Mouse (Mus musculus): ENCODE data around the gene Rnase11. TPM values are rescaled to one million over a fixed set of nuclear protein-coding genes. Genes with fewer than 3 reads are reported as not detected.

Rnase11 gene
- polyA plus RNA-seq, 1 experiment from 2014 or later: not detected

DNA sequence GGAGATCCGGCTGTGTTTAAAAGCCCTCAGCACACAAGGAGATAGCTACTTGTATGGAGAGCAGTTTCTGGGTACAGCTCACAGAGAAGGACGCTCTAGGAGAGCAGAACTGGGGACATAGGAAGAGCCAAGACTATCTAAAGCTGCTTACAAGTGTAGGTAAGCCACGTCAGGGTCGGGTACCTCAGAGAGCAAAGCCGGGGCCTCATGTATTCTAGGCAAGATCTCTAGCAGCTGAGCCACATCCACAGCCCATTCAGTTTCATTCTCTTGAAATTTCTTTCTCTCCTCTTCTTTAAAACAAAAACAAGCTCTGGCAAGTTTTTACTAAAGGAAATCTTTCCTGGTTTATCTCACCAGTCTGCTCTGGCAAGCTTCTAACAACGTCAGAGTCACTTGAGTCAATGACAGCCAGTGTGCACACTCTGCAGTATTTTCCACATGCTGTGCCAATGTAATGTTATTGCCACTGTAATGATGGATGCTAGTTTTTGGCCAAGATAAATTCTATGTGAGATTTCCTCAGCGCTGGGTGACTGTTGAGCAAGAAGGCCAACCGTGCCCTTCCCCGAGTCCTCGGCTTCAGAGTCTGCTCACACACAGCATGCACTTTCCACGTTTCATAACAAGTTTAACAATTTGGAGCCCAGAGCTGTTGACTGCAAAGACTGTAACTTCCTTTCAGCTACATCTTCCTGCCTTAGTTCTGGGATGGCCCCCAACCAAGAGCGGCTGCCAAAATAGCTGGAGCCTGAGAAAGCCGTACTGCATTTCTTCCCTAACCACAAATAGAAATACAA, 41.8 kb downstream of the Rnase11 start:
- DNase-seq (ENCODE audit: low spot score) (no peak), ATAC-seq (ENCODE audit: low FRiP score) (no peak)
- Histone ChIP-seq H3K4me3 (ENCODE audit: low read depth, low read length) (no peak overlapping the region), H3K36me3 (ENCODE audit: control insufficient read depth, insufficient read depth, low read length) (no peaks in the 10 kb centered on the region), H3K4me2 (replicated peaks; ENCODE audit: low read depth, low read length) (no peak overlapping the region), H3K27ac (ENCODE audit: low read depth, low read length) (no peak overlapping the region), H3K4me1 (replicated peaks; ENCODE audit: control insufficient read depth, insufficient read depth, low read length) (no peaks in the 10 kb centered on the region), H3K9ac (ENCODE audit: low read depth, low read length) (no peak overlapping the region), H3K27me3 (ENCODE audit: control insufficient read depth, insufficient read depth, low read length) (no peaks in the 10 kb centered on the region), H3K9me3 (ENCODE audit: control insufficient read depth, low read length) (no peaks in the 10 kb centered on the region)
- 87% methylated on average over 13 of the region's 13 CpGs for WGBS

DNA sequence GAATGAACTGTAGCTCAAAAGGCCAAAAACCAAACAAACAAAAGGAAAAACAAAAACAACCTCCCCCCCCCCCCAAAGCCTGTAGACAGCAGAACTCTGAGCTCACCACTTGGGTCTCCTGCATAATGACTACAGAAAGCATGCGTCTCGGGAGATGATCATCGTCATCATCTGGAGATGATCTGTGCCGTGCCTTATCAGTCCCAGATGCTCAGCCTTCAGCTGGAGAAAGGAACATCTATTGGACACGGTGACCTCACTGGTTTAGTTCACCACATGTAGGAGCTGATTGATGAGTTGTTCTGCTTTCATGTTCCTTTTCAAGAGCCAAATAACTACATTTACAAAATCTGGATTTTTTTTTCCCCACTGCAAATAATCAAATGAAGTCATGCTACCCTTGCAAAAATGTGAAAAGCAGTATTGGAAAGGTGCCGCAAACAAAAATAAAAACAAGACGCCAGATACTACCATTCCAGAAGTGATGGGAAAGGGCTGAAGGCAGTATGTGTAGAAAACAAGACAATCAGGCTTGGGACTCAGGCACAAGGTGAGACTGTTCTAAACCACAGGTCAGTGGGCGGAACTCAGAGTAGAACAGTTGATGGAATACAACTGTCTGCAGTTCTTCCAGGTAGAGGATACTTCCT, 42.7 kb downstream of the Rnase11 start, which contains the start of gene Rnase10:
Rnase10 (plus strand) TSS at position 600 of the 650 bp plus-strand sequence.
- Histone ChIP-seq H3K4me2 (replicated peaks; ENCODE audit: low read depth, low read length) (no peak within 1 kb of the TSS), H3K9ac (ENCODE audit: low read depth, low read length) (no peak within 1 kb of the TSS), H3K4me3 (ENCODE audit: low read depth, low read length) (no peak within 1 kb of the TSS), H3K27me3 (ENCODE audit: control insufficient read depth, insufficient read depth, low read length) (no peaks in the 10 kb centered on the region), H3K27ac (ENCODE audit: low read depth, low read length) (no peak within 1 kb of the TSS), H3K4me1 (replicated peaks; ENCODE audit: control insufficient read depth, insufficient read depth, low read length) (no peaks in the 10 kb centered on the region), H3K36me3 (ENCODE audit: control insufficient read depth, insufficient read depth, low read length) (no peaks in the 10 kb centered on the region), H3K9me3 (ENCODE audit: control insufficient read depth, low read length) (no peaks in the 10 kb centered on the region)
- no peak for ATAC-seq (ENCODE audit: low FRiP score)
- DNase-seq (ENCODE audit: low spot score): no peak
- 78% methylated on average over 8 of the region's 8 CpGs for WGBS

Other genes starting within 250 kb of the Rnase11 start
- not detected in 2 replicates for gene Ccnb1ip1, start 242.4 kb downstream of the Rnase11 start, polyA plus RNA-seq (2014; fragmentation: Nextera tagmentation; extraction: Ambion mirVana)
- gene Parp2, start 242.3 kb downstream of the Rnase11 start, polyA plus RNA-seq (2014; fragmentation: Nextera tagmentation; extraction: Ambion mirVana): 63.6 and 66.0 TPM in 2 replicates
- gene Tep1, start 179.6 kb downstream of the Rnase11 start, polyA plus RNA-seq (2014; fragmentation: Nextera tagmentation; extraction: Ambion mirVana): 5.8 and 6.1 TPM in 2 replicates
- 0.11 TPM in 1 of 2 replicates, not detected in the other for gene Klhl33, start 152.7 kb downstream of the Rnase11 start, polyA plus RNA-seq (2014; fragmentation: Nextera tagmentation; extraction: Ambion mirVana)
- 146 and 160 TPM in 2 replicates for gene Osgep, start 125.3 kb downstream of the Rnase11 start, polyA plus RNA-seq (2014; fragmentation: Nextera tagmentation; extraction: Ambion mirVana)
- gene Apex1, start 125.2 kb downstream of the Rnase11 start, polyA plus RNA-seq (2014; fragmentation: Nextera tagmentation; extraction: Ambion mirVana): 344 and 364 TPM in 2 replicates
- gene Pip4p1, start 119.3 kb downstream of the Rnase11 start, polyA plus RNA-seq (2014; fragmentation: Nextera tagmentation; extraction: Ambion mirVana): 53.8 and 55.6 TPM in 2 replicates
- 62.1 and 63.9 TPM in 2 replicates for gene Pnp, start 119.1 kb downstream of the Rnase11 start, polyA plus RNA-seq (2014; fragmentation: Nextera tagmentation; extraction: Ambion mirVana)
- gene Gm49342, start 105.6 kb downstream of the Rnase11 start, polyA plus RNA-seq (2014; fragmentation: Nextera tagmentation; extraction: Ambion mirVana): not detected in 2 replicates
- 0.36 and 0.52 TPM in 2 replicates for gene Pnp2, start 94.2 kb downstream of the Rnase11 start, polyA plus RNA-seq (2014; fragmentation: Nextera tagmentation; extraction: Ambion mirVana)
- gene Rnase10, start 42.4 kb downstream of the Rnase11 start, polyA plus RNA-seq (2014; fragmentation: Nextera tagmentation; extraction: Ambion mirVana): not detected in 2 replicates
- gene Rnase9, start 8.3 kb downstream of the Rnase11 start, polyA plus RNA-seq (2014; fragmentation: Nextera tagmentation; extraction: Ambion mirVana): not detected in 2 replicates
- gene Rnase12, start 7.5 kb upstream of the Rnase11 start, polyA plus RNA-seq (2014; fragmentation: Nextera tagmentation; extraction: Ambion mirVana): not detected in 2 replicates
- not detected in 2 replicates for gene Olfr750, start 24.3 kb upstream of the Rnase11 start, polyA plus RNA-seq (2014; fragmentation: Nextera tagmentation; extraction: Ambion mirVana)
- gene Rnase4, start 40.9 kb upstream of the Rnase11 start, polyA plus RNA-seq (2014; fragmentation: Nextera tagmentation; extraction: Ambion mirVana): 17.3 and 19.2 TPM in 2 replicates
- gene Ang, start 41.0 kb upstream of the Rnase11 start, polyA plus RNA-seq (2014; fragmentation: Nextera tagmentation; extraction: Ambion mirVana): 2.8 and 3.0 TPM in 2 replicates
- 0.15 and 0.24 TPM in 2 replicates for gene Eddm3b, start 64.3 kb upstream of the Rnase11 start, polyA plus RNA-seq (2014; fragmentation: Nextera tagmentation; extraction: Ambion mirVana)
- gene Rnase6, start 73.7 kb upstream of the Rnase11 start, polyA plus RNA-seq (2014; fragmentation: Nextera tagmentation; extraction: Ambion mirVana): 0.24 TPM in 1 of 2 replicates, not detected in the other
- gene Rnase1, start 96.6 kb upstream of the Rnase11 start, polyA plus RNA-seq (2014; fragmentation: Nextera tagmentation; extraction: Ambion mirVana): 0.20 TPM in 1 of 2 replicates, not detected in the other
- not detected in 2 replicates for gene Rnase2b, start 112.1 kb upstream of the Rnase11 start, polyA plus RNA-seq (2014; fragmentation: Nextera tagmentation; extraction: Ambion mirVana)
- not detected in 2 replicates for gene Ang2, start 149.0 kb upstream of the Rnase11 start, polyA plus RNA-seq (2014; fragmentation: Nextera tagmentation; extraction: Ambion mirVana)
- not detected in 2 replicates for gene Ear14, start 153.2 kb upstream of the Rnase11 start, polyA plus RNA-seq (2014; fragmentation: Nextera tagmentation; extraction: Ambion mirVana)
- not detected in 2 replicates for gene Rnase2a, start 205.9 kb upstream of the Rnase11 start, polyA plus RNA-seq (2014; fragmentation: Nextera tagmentation; extraction: Ambion mirVana)

All from hindbrain, embryonic 11.5 days (tissue).